8 mouse cellular contexts compared by ENCODE assay signal in genomic region chr4:32615034-32615881, GRCm38 (mm10). TPM values are rescaled to one million over a fixed set of nuclear protein-coding genes. Genes with fewer than 3 reads are reported as not detected.
DNase-seq lines count a peak whose midpoint lies in the region; ATAC-seq and TF ChIP-seq lines count a peak whose summit lies in the region.

Casp8ap2 (plus strand) TSS chr4:32615451.

- no peaks in the 10 kb centered on the region for H3K36me3 ChIP-seq in embryonic facial prominence, embryonic 13.5 days
- H3K36me3 ChIP-seq in kidney, adult 2 months (ENCODE audit: control insufficient read depth, insufficient read depth, low read length) = no peaks in the 10 kb centered on the region
- H3K36me3 ChIP-seq in limb, embryonic 12.5 days = peaks cover 7% of the 10 kb centered on the region; the same call in 1 of the 2 replicates
- no peaks in the 10 kb centered on the region for H3K36me3 ChIP-seq in midbrain, embryonic 15.5 days (replicated peaks)
- H3K36me3 ChIP-seq in spleen, adult 2 months (ENCODE audit: control insufficient read depth, insufficient read depth, low read length) = no peaks in the 10 kb centered on the region

- H3K9me3 ChIP-seq in embryonic facial prominence, embryonic 13.5 days = no peaks in the 10 kb centered on the region
- H3K9me3 ChIP-seq in limb, embryonic 12.5 days = no peaks in the 10 kb centered on the region
- H3K9me3 ChIP-seq in midbrain, embryonic 15.5 days = no peaks in the 10 kb centered on the region

- ATAC-seq in embryonic facial prominence, embryonic 13.5 days (ENCODE audit: insufficient number of reproducible peaks, insufficient read depth, low FRiP score, low TSS enrichment, low read depth) = peak; percentile 98
- peak; percentile 98 for ATAC-seq in limb, embryonic 12.5 days (ENCODE audit: insufficient number of reproducible peaks, insufficient read depth, low FRiP score, low TSS enrichment, low read depth)
- ATAC-seq in midbrain, embryonic 15.5 days (replicated peaks) = peak; percentile 99

- no peak for TF ChIP-seq POLR2A in kidney, adult 2 months (IDR thresholded peaks at IDR 0.05; ENCODE audit: low read depth, low read length)
- peak; percentile 72 for TF ChIP-seq POLR2A in spleen, adult 2 months (IDR thresholded peaks at IDR 0.05; ENCODE audit: low read depth, low read length)

- H3K4me2 ChIP-seq in embryonic facial prominence, embryonic 13.5 days = peak within 1 kb of the TSS; percentile 80
- H3K4me2 ChIP-seq in limb, embryonic 12.5 days = peak within 1 kb of the TSS; percentile 76
- peak within 1 kb of the TSS; percentile 73 for H3K4me2 ChIP-seq in midbrain, embryonic 15.5 days

- no peaks in the 10 kb centered on the region for H3K27me3 ChIP-seq in embryonic facial prominence, embryonic 13.5 days
- no peaks in the 10 kb centered on the region for H3K27me3 ChIP-seq in kidney, adult 2 months (replicated peaks; ENCODE audit: control insufficient read depth, insufficient read depth, low read length)
- H3K27me3 ChIP-seq in limb, embryonic 12.5 days = no peaks in the 10 kb centered on the region
- H3K27me3 ChIP-seq in midbrain, embryonic 15.5 days (replicated peaks) = no peaks in the 10 kb centered on the region
- H3K27me3 ChIP-seq in spleen, adult 2 months (ENCODE audit: control insufficient read depth, insufficient read depth, low read length) = no peaks in the 10 kb centered on the region

- under 1% methylated on average over 61 of the region's 67 CpGs for WGBS in embryonic facial prominence, embryonic 13.5 days
- WGBS in kidney, adult 2 months = under 1% methylated on average over 67 of the region's 67 CpGs
- WGBS in limb, embryonic 12.5 days = under 1% methylated on average over 64 of the region's 67 CpGs
- under 1% methylated on average over 67 of the region's 67 CpGs for WGBS in midbrain, embryonic 15.5 days
- under 1% methylated on average over 67 of the region's 67 CpGs for WGBS in spleen, adult 2 months

- H3K27ac ChIP-seq in embryonic facial prominence, embryonic 13.5 days = peak within 1 kb of the TSS; percentile 89
- H3K27ac ChIP-seq in kidney, adult 2 months (ENCODE audit: insufficient read depth, low read depth, low read length) = peak within 1 kb of the TSS; percentile 63
- H3K27ac ChIP-seq in limb, embryonic 12.5 days = peak within 1 kb of the TSS; percentile 88
- peak within 1 kb of the TSS; percentile 88 for H3K27ac ChIP-seq in midbrain, embryonic 15.5 days
- H3K27ac ChIP-seq in spleen, adult 2 months (ENCODE audit: insufficient read depth, low read length) = peak within 1 kb of the TSS; percentile 88

- H3K4me1 ChIP-seq in embryonic facial prominence, embryonic 13.5 days = peaks cover 15% of the 10 kb centered on the region
- no peaks in the 10 kb centered on the region; the same call in 1 of the 2 replicates for H3K4me1 ChIP-seq in kidney, adult 2 months (ENCODE audit: control insufficient read depth, insufficient read depth, low read length)
- H3K4me1 ChIP-seq in limb, embryonic 12.5 days (replicated peaks) = peaks cover 17% of the 10 kb centered on the region
- H3K4me1 ChIP-seq in midbrain, embryonic 15.5 days = peaks cover 16% of the 10 kb centered on the region
- no peaks in the 10 kb centered on the region for H3K4me1 ChIP-seq in spleen, adult 2 months (ENCODE audit: control insufficient read depth, insufficient read depth, insufficient read length)

- peak within 1 kb of the TSS; percentile 91 for H3K9ac ChIP-seq in embryonic facial prominence, embryonic 13.5 days
- H3K9ac ChIP-seq in limb, embryonic 12.5 days (replicated peaks) = peak within 1 kb of the TSS; percentile 81
- H3K9ac ChIP-seq in midbrain, embryonic 15.5 days = peak within 1 kb of the TSS; percentile 60

- H3K4me3 ChIP-seq in embryonic facial prominence, embryonic 13.5 days = peak within 1 kb of the TSS; percentile 93
- H3K4me3 ChIP-seq in kidney, adult 2 months (ENCODE audit: insufficient read depth, low read depth, low read length) = peak within 1 kb of the TSS; percentile 90
- H3K4me3 ChIP-seq in limb, embryonic 12.5 days (replicated peaks) = peak within 1 kb of the TSS; percentile 89
- peak within 1 kb of the TSS; percentile 84 for H3K4me3 ChIP-seq in midbrain, embryonic 15.5 days
- H3K4me3 ChIP-seq in spleen, adult 2 months (ENCODE audit: extremely low read depth, insufficient read depth, insufficient read length) = peak within 1 kb of the TSS; percentile 94

- TF ChIP-seq CTCF in kidney, adult 2 months (conservative IDR thresholded peaks at IDR 0.05; ENCODE audit: insufficient read depth, insufficient read length, low read depth, low read length) = no peak
- TF ChIP-seq CTCF in spleen, adult 2 months (IDR thresholded peaks at IDR 0.05; ENCODE audit: extremely low read depth, insufficient read depth, insufficient read length, insufficient replicate concordance) = no peak

- peak; percentile 100 for DNase-seq in 3134 (ENCODE audit: extremely low read depth, insufficient read length, low spot score)
- DNase-seq in adrenal gland, postnatal 36 days = peak; percentile 96 to 98
- peak; percentile 99 to 100 for DNase-seq in heart, adult 18-20 months
- peak; percentile 100 for DNase-seq in kidney, adult 2 months
- peak; percentile 98 to 99 for DNase-seq in spleen, adult 2 months (ENCODE audit: low read depth in 1 of 2, low spot score in 2 of 2)

RNA-seq across cellular contexts. Expression of gene Casp8ap2, which starts in this region (rescaled TPM):
- total RNA-seq in adrenal gland, postnatal 36 days (2021) = 1 to 10 TPM; 8.0 to 8.6 TPM
- polyA plus RNA-seq in embryonic facial prominence, embryonic 13.5 days (2015; fragmentation: Nextera tagmentation; extraction: Ambion mirVana) = 74.7 and 78.0 TPM in 2 replicates
- total RNA-seq in heart, adult 18-20 months (2021) = 1 to 10 TPM; 4.7 to 6.5 TPM
- 1.2 and 3.8 TPM in 2 replicates for polyA plus RNA-seq in kidney, adult 2 months (2012; rRNA removed)
- polyA plus RNA-seq in limb, embryonic 12.5 days (2016; fragmentation: Nextera tagmentation; extraction: Ambion mirVana) = 77.0 and 80.6 TPM in 2 replicates
- 43.2 and 45.2 TPM in 2 replicates for polyA plus RNA-seq in midbrain, embryonic 15.5 days (2015; fragmentation: Nextera tagmentation; extraction: Ambion mirVana)
- 1.7 and 2.2 TPM in 2 replicates for polyA plus RNA-seq in spleen, adult 2 months (2012; rRNA removed)

Comparison
In these comparisons a context has a peak if more than half of its experiments do, and no peak if none do; other contexts are left out.
1. Peak in every context shown above with its lines: DNase-seq, ATAC-seq, H3K4me3 ChIP-seq and H3K27ac ChIP-seq.